Mouse (Mus musculus): ENCODE measurements at regions not wholly inside any gene's neighbourhood (a gene's known extent, or its start where the extent isn't known, plus 50 kb on each side); places are given as distances from the start of the nearest gene placed in this dataset.

DNA sequence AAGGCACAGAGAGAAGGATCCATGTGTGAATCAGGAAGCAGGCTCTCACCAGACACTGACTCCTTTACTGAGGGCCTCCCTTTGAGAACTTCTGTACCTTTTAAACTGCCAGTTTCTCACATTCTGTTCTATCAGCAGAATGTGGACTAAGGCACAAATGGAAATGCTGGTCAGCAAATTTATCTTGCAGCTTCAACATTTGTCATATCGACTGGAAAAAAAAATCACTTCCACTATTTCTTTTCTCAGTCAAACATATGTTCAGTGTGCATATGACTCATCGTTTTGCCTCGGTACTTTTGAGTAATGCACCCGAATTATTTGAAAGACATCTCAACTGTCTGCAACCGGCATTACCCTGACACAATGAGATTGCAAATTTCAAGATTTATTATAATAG, 101.4 kb upstream of the Sphkap start:
- DNase-seq (ENCODE audit: low spot score), result no peak

DNA sequence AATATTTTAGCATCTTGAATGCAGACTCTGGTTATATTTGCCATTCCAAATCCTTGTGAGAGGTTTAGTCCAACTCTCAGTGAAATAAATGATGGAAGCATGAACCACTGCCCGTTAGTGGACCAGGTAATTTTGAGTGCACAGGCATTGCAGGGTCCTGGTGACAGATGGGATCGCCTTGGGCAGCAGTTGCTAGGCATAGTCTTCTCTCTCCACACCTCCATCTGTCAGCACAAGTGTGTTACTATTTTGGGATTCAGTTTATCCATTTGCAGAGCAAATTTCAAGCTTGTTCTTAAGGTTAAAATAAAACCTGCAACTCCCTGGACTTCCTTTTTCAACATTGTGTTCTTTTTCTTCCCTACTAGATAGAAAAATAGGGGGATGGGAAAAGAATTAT, 97.4 kb upstream of the Sphkap start:
- DNase-seq (ENCODE audit: low spot score), result no peak

DNA sequence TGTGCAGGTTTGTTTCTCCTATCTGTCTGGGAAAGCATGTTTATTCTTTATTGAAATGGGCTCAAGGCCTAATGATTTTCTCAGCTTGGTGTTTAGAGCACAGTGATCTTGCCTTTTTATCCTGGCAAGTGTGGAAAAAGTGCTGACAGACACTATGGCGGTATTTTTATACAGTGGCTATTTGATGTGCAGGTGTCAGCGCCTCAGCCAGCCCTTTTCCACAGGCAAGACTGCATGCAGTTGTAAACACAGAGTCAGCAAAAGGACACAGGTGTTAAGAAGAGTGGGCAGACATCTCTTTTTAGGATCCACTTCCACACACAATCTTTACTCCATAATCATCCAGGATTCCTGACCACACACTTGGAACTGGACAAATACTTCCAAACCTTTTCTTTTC, 88.9 kb upstream of the Sphkap start:
- DNase-seq (ENCODE audit: low spot score), result no peak

- no peak for DNase-seq (ENCODE audit: low spot score)
These were observed 88.4 kb upstream of the Sphkap start for GRCm38 (mm10) chr1:83496380-83496779.

DNA sequence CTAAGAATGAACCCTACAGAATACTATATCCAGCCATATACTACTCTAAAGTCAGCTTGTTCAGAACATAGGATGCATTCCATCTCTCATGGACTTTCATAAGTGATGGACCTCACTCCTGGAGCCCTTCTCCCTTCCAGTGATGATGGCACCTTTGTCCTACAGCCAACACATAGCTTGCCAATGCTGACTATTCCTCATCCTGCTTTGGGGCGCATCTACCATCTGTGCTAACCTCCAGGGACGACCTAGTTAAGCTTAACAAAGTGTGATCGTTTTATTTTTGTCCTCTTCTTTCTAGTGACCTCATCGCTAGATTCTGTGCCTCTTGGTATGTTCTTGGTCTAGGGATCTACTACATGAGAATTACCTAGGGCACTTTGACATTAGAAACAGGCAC, 87.0 kb upstream of the Sphkap start:
- no peak for DNase-seq (ENCODE audit: low spot score)

DNA sequence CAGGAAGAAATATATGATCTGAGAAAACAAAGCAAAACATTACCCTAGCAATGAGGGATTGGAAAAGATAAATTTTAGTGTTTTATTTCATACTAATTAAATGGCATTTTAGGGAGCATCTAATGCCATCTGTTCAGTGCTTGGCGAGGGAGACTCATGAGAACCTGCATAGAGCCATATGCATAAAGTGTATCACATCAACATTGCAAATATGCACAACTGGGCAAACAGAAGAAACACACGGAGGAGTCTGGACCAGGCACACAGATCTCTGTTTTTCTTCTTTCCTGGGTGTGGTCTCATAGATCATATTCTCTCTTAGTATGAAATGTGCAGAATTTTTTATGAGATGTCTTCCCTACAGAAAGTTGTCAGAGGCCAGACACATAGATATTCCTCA, 71.1 kb upstream of the Sphkap start:
- DNase-seq (ENCODE audit: low spot score), result no peak

Data from urinary bladder, postnatal 14 days (tissue).